Mouse (Mus musculus) ovary, adult 18-20 months (tissue): ENCODE results near the gene Zfp663.
A peak's percentile ranks its signal among the peaks of the same experiment; 100 is the strongest.

Experiments
- DNase-seq: peaks from one replicate; pipeline ENCODE4 v3.0.0; 2022; ENCODE audit warnings: low spot score, mixed read lengths

The Zfp663 gene

GRCm38 (mm10) chr2:165370348-165370747 lies 1.8 kb upstream of the Zfp663 start:
- DNase-seq = no peak

- DNase-seq = no peak
Observed at GRCm38 (mm10) chr2:165367868-165368439, 575 bp downstream of the Zfp663 start.

- no peak for DNase-seq
Observed at GRCm38 (mm10) chr2:165367047-165367520, 1.4 kb downstream of the Zfp663 start.

GRCm38 (mm10) chr2:165364334-165365091 lies 4.0 kb downstream of the Zfp663 start:
- DNase-seq = no peak

GRCm38 (mm10) chr2:165363282-165363681 lies 5.2 kb downstream of the Zfp663 start:
- no peak for DNase-seq

- DNase-seq = no peak
Observed at GRCm38 (mm10) chr2:165360861-165361260, 7.7 kb downstream of the Zfp663 start.

GRCm38 (mm10) chr2:165351828-165352513 lies 16.6 kb downstream of the Zfp663 start:
- DNase-seq = no peak

GRCm38 (mm10) chr2:165349466-165349865 lies 19.1 kb downstream of the Zfp663 start:
- DNase-seq = no peak

- DNase-seq = no peak
Observed at GRCm38 (mm10) chr2:165346180-165346579, 22.3 kb downstream of the Zfp663 start.

GRCm38 (mm10) chr2:165337191-165337590 lies 31.3 kb downstream of the Zfp663 start:
- no peak for DNase-seq

- DNase-seq = no peak
Observed at GRCm38 (mm10) chr2:165332610-165333210, 35.8 kb downstream of the Zfp663 start.

- DNase-seq = no peak
Observed at GRCm38 (mm10) chr2:165329703-165330102, 38.8 kb downstream of the Zfp663 start.

- no peak for DNase-seq
Observed at GRCm38 (mm10) chr2:165328746-165329145, 39.8 kb downstream of the Zfp663 start.

GRCm38 (mm10) chr2:165327386-165327785 lies 41.1 kb downstream of the Zfp663 start:
- no peak for DNase-seq

GRCm38 (mm10) chr2:165326304-165327190 lies 42.0 kb downstream of the Zfp663 start, which contains the start of gene Elmo2:
Elmo2 (minus strand) TSS chr2:165326479.
- peak; percentile 94 for DNase-seq

GRCm38 (mm10) chr2:165325521-165326303 lies 42.8 kb downstream of the Zfp663 start:
- no peak for DNase-seq

- no peak for DNase-seq
Observed at GRCm38 (mm10) chr2:165323928-165324327, 44.6 kb downstream of the Zfp663 start.

GRCm38 (mm10) chr2:165323484-165323883 lies 45.0 kb downstream of the Zfp663 start:
- no peak for DNase-seq

GRCm38 (mm10) chr2:165321981-165322735 lies 46.4 kb downstream of the Zfp663 start:
- no peak for DNase-seq

- no peak for DNase-seq
Observed at GRCm38 (mm10) chr2:165321381-165321888, 47.1 kb downstream of the Zfp663 start.
